Comparison of ENCODE assay signal across 8 mouse cellular contexts in the genomic region with DNA sequence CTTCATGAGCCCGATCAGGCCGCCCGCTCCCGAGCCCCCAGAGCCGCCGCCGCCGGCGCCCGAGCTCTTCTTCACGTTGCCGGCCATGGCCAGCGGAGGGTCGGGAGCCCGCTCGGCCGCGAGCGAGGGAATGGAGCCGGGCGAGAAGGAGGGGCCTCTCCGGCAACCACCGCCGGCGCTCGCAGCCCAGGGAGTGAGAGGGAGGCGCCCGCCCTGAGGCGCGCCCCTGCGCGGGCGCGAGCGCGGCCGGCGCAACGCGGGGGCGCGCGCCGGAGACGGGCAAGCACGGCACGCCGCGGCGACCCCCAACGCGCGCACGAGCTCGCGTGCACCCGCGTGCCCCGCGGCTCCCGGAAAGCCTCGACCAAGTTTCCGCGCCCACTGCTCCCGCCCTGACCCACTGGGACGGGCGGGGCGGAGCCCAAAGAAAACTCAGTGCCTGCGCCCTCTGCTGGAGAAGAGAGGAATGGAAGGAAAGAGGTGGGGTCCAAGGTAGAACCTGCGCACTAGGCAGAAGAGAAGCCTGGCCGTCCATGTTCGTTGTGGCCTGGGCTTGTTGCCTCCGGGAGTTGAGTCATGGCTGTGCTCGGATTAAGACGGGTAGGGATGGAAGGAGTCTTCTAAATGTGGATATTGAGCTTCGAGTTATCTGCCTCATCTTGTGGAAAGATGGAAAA. TPM values are rescaled to one million over a fixed set of nuclear protein-coding genes. Genes with fewer than 3 reads are reported as not detected.
DNase-seq lines count a peak whose midpoint lies in the region; ATAC-seq lines count a peak whose summit lies in the region.

TSS of gene Cbl (minus strand) at position 248 of the 677 bp plus-strand sequence.

- no peaks in the 10 kb centered on the region for H3K27me3 ChIP-seq in heart, embryonic 13.5 days (replicated peaks)
- H3K27me3 ChIP-seq in liver, embryonic 12.5 days (replicated peaks): no peaks in the 10 kb centered on the region
- H3K27me3 ChIP-seq in stomach, embryonic 15.5 days (replicated peaks): no peaks in the 10 kb centered on the region

- H3K9me3 ChIP-seq in heart, embryonic 13.5 days: no peaks in the 10 kb centered on the region
- H3K9me3 ChIP-seq in liver, embryonic 12.5 days (replicated peaks): no peaks in the 10 kb centered on the region
- H3K9me3 ChIP-seq in stomach, embryonic 15.5 days: no peaks in the 10 kb centered on the region

- H3K27ac ChIP-seq in brown adipose tissue, adult 24 weeks (replicated peaks; ENCODE audit: low read depth, low read length): peak within 1 kb of the TSS; percentile 61
- peak within 1 kb of the TSS; percentile 97 for H3K27ac ChIP-seq in heart, embryonic 13.5 days (replicated peaks)
- H3K27ac ChIP-seq in liver, embryonic 12.5 days: peak within 1 kb of the TSS; percentile 91
- H3K27ac ChIP-seq in stomach, embryonic 15.5 days: peak within 1 kb of the TSS; percentile 86

- peak; percentile 98 for DNase-seq in CD4-positive, CD25-positive, alpha-beta regulatory T cell, adult 2 months (ENCODE audit: low read depth, low spot score)
- peak; percentile 66 for DNase-seq in fat pad, adult 2 months (ENCODE audit: extremely low read depth, low read depth, low spot score)
- peak; percentile 99 for DNase-seq in kidney, postnatal 10 days
- DNase-seq in natural killer cell, adult 2 months (ENCODE audit: low spot score in 2 of 2): peak; percentile 97 to 98

- peak within 1 kb of the TSS; percentile 98 for H3K9ac ChIP-seq in heart, embryonic 13.5 days
- peak within 1 kb of the TSS; percentile 97 for H3K9ac ChIP-seq in liver, embryonic 12.5 days
- H3K9ac ChIP-seq in stomach, embryonic 15.5 days: peak within 1 kb of the TSS; percentile 56

- H3K4me1 ChIP-seq in brown adipose tissue, adult 24 weeks (ENCODE audit: control insufficient read depth, insufficient read depth, insufficient read length, low read length): peaks cover 6% of the 10 kb centered on the region
- H3K4me1 ChIP-seq in heart, embryonic 13.5 days: peaks cover 39% of the 10 kb centered on the region
- H3K4me1 ChIP-seq in liver, embryonic 12.5 days: peaks cover 38% of the 10 kb centered on the region
- peaks cover 15% of the 10 kb centered on the region; the same call in 1 of the 2 replicates for H3K4me1 ChIP-seq in stomach, embryonic 15.5 days

- H3K4me3 ChIP-seq in brown adipose tissue, adult 24 weeks (ENCODE audit: insufficient read depth, low read depth, low read length): peak within 1 kb of the TSS; percentile 79
- peak within 1 kb of the TSS; percentile 94 for H3K4me3 ChIP-seq in heart, embryonic 13.5 days
- peak within 1 kb of the TSS; percentile 95 for H3K4me3 ChIP-seq in liver, embryonic 12.5 days
- H3K4me3 ChIP-seq in stomach, embryonic 15.5 days (replicated peaks): peak within 1 kb of the TSS; percentile 56

- peak within 1 kb of the TSS; percentile 84 for H3K4me2 ChIP-seq in heart, embryonic 13.5 days
- peak within 1 kb of the TSS; percentile 96 for H3K4me2 ChIP-seq in liver, embryonic 12.5 days
- peak within 1 kb of the TSS; percentile 65 for H3K4me2 ChIP-seq in stomach, embryonic 15.5 days

- H3K36me3 ChIP-seq in heart, embryonic 13.5 days: no peaks in the 10 kb centered on the region
- H3K36me3 ChIP-seq in liver, embryonic 12.5 days: no peaks in the 10 kb centered on the region
- H3K36me3 ChIP-seq in stomach, embryonic 15.5 days: no peaks in the 10 kb centered on the region

- ATAC-seq in heart, embryonic 13.5 days (ENCODE audit: extremely low read depth, insufficient number of reproducible peaks, low FRiP score, low TSS enrichment): peak; percentile 88
- peak; percentile 91 for ATAC-seq in liver, embryonic 12.5 days
- ATAC-seq in stomach, embryonic 15.5 days (ENCODE audit: insufficient read depth, low FRiP score, low read depth): peak; percentile 94

- under 1% methylated on average over 63 of the region's 76 CpGs for WGBS in heart, embryonic 13.5 days
- under 1% methylated on average over 76 of the region's 76 CpGs for WGBS in liver, embryonic 12.5 days (ENCODE audit: insufficient replicate concordance)
- WGBS in stomach, embryonic 15.5 days: under 1% methylated on average over 74 of the region's 76 CpGs

RNA-seq across cellular contexts. Expression of gene Cbl, which starts in this region (rescaled TPM):
- 10.8 and 11.6 TPM in 2 replicates for polyA plus RNA-seq in brown adipose tissue, adult 24 weeks (2012; ENCODE audit: insufficient read depth, insufficient read length, missing spikeins)
- polyA plus RNA-seq in heart, embryonic 13.5 days (2015; fragmentation: Nextera tagmentation; extraction: Ambion mirVana): 10.4 and 11.9 TPM in 2 replicates
- 9.5 and 10.0 TPM in 2 replicates for polyA plus RNA-seq in liver, embryonic 12.5 days (2016; fragmentation: Nextera tagmentation; extraction: Ambion mirVana)
- 12.4 and 13.6 TPM in 2 replicates for polyA plus RNA-seq in stomach, embryonic 15.5 days (2015; fragmentation: Nextera tagmentation; extraction: Ambion mirVana)

Comparison
In these comparisons a context has a peak if more than half of its experiments do, and no peak if none do; other contexts are left out.
1. Peak in every context shown above with its lines: DNase-seq, ATAC-seq, H3K4me3 ChIP-seq and H3K27ac ChIP-seq.